Mouse (Mus musculus) MEL (cell line): ENCODE data around the gene Epha4. TPM values are rescaled to one million over a fixed set of nuclear protein-coding genes. Genes with fewer than 3 reads are reported as not detected.

ENCODE experiments used
- DNase-seq: peaks from one replicate; pipeline ENCODE4 v3.0.0; 2011; ENCODE audit warnings: low read depth, low spot score
- H3K27ac ChIP-seq: 2 replicates; pipeline ENCODE4 v1.5.1; 2012; ENCODE audit warnings: low read depth, mild to moderate bottlenecking, control low read depth, low read length, moderate library complexity; ENCODE audit not compliant: control insufficient read depth
- H3K27me3 ChIP-seq, 2 experiments: fragments of 150-350 bp in 1 of 2; sonication (generic) in 1 of 2; 2 replicates each; pipeline ENCODE4 v1.6.1; 2012; ENCODE audit warnings: low read length in 2 of 2, mild to moderate bottlenecking in 2 of 2, improper control_type of control experiment in 1 of 2, moderate library complexity in 1 of 2; ENCODE audit not compliant: insufficient read depth in 2 of 2, control insufficient read depth in 1 of 2
- H3K36me3 ChIP-seq, 2 experiments: 2 replicates each; pipeline ENCODE4 v1.6.1; 2012 to 2014; ENCODE audit warnings: low read length in 2 of 2, improper control_type of control experiment in 1 of 2, inconsistent platforms in 1 of 2, mild to moderate bottlenecking in 1 of 2; ENCODE audit not compliant: insufficient read depth in 2 of 2, control insufficient read depth in 1 of 2
- H3K4me1 ChIP-seq, 2 experiments: fragments of 150-350 bp in 1 of 2; sonication (generic) in 1 of 2; 2 replicates each; pipeline ENCODE4 v1.6.1; 2012; ENCODE audit warnings: low read length in 2 of 2, improper control_type of control experiment in 1 of 2, mild to moderate bottlenecking in 1 of 2; ENCODE audit not compliant: insufficient read depth in 2 of 2, control insufficient read depth in 1 of 2
- H3K4me3 ChIP-seq, 2 experiments: fragments of 150-350 bp in 1 of 2; sonication (generic) in 1 of 2; 2 replicates each; pipeline ENCODE4 v1.5.1; 2012; ENCODE audit warnings: low read depth in 2 of 2, low read length in 2 of 2, mild to moderate bottlenecking in 2 of 2, moderate library complexity in 2 of 2, control low read depth in 1 of 2, improper control_type of control experiment in 1 of 2; ENCODE audit not compliant: control insufficient read depth in 1 of 2, insufficient read depth in 1 of 2
- H3K79me2 ChIP-seq: 2 replicates; pipeline ENCODE4 v1.6.1; 2012; ENCODE audit warnings: mild to moderate bottlenecking, low read length, moderate library complexity; ENCODE audit not compliant: control insufficient read depth, poor library complexity, insufficient read depth
- H3K9ac ChIP-seq: 2 replicates; pipeline ENCODE4 v1.6.1; 2012; ENCODE audit warnings: low read depth, mild to moderate bottlenecking, control low read depth, low read length, moderate library complexity; ENCODE audit not compliant: control insufficient read depth, poor library complexity, severe bottlenecking
- H3K9me3 ChIP-seq: fragments of 150-350 bp; sonication (generic); replicated peaks from 2 replicates; pipeline ENCODE4 v1.6.1; 2012; ENCODE audit warnings: mild to moderate bottlenecking, low read length, improper control_type of control experiment, moderate library complexity; ENCODE audit not compliant: insufficient read depth
- CHD1 ChIP-seq: IDR thresholded peaks from 2 replicates; pipeline ENCODE4 v1.6.1; 2012; ENCODE audit warnings: low read depth, mild to moderate bottlenecking, inconsistent platforms, low read length, improper control_type of control experiment
- CHD2 ChIP-seq: IDR thresholded peaks from 2 replicates; pipeline ENCODE4 v1.6.1; 2011; ENCODE audit warnings: low read length, improper control_type of control experiment
- E2F4 ChIP-seq: IDR thresholded peaks from 2 replicates; pipeline ENCODE4 v1.6.1; 2011; ENCODE audit warnings: low read depth, low read length, improper control_type of control experiment, borderline replicate concordance
- ETS1 ChIP-seq: IDR thresholded peaks from 2 replicates; pipeline ENCODE4 v1.6.1; 2012; ENCODE audit warnings: low read depth, mild to moderate bottlenecking, inconsistent platforms, low read length, improper control_type of control experiment, moderate library complexity
- GATA1 ChIP-seq: IDR thresholded peaks from 2 replicates; pipeline ENCODE4 v1.6.1; 2011; ENCODE audit warnings: low read depth, low read length, improper control_type of control experiment
- JUND ChIP-seq: IDR thresholded peaks from 2 replicates; pipeline ENCODE4 v1.6.1; 2011; ENCODE audit warnings: low read depth, mild to moderate bottlenecking, improper control_type of control experiment, low read length
- MAX ChIP-seq: IDR thresholded peaks from 2 replicates; pipeline ENCODE4 v1.6.1; 2011; ENCODE audit warnings: low read length, improper control_type of control experiment
- MEF2A ChIP-seq: IDR thresholded peaks from 2 replicates; pipeline ENCODE4 v1.6.1; 2014; ENCODE audit warnings: low read depth, mild to moderate bottlenecking, inconsistent platforms, low read length, improper control_type of control experiment; ENCODE audit not compliant: poor library complexity, insufficient replicate concordance, severe bottlenecking; ENCODE audit errors: extremely low read depth
- MYB ChIP-seq: IDR thresholded peaks from 2 replicates; pipeline ENCODE4 v1.6.1; 2011; ENCODE audit warnings: mild to moderate bottlenecking, low read depth, low read length, improper control_type of control experiment
- MYC ChIP-seq: IDR thresholded peaks from 2 replicates; pipeline ENCODE4 v1.6.1; 2011; ENCODE audit warnings: low read depth, mild to moderate bottlenecking, low read length, improper control_type of control experiment, moderate library complexity
- NELFE ChIP-seq: IDR thresholded peaks from 2 replicates; pipeline ENCODE4 v1.6.1; 2011; ENCODE audit warnings: low read depth, low read length, improper control_type of control experiment
- POLR2AphosphoS5 ChIP-seq: IDR thresholded peaks from 2 replicates; pipeline ENCODE4 v1.6.1; 2012; ENCODE audit warnings: low read depth, borderline replicate concordance, mild to moderate bottlenecking, inconsistent platforms, low read length, moderate library complexity, mixed read lengths
- RAD21 ChIP-seq: IDR thresholded peaks from 2 replicates; pipeline ENCODE4 v1.6.1; 2011; ENCODE audit warnings: mild to moderate bottlenecking, low read depth, low read length, improper control_type of control experiment
- SMC3 ChIP-seq: IDR thresholded peaks from 2 replicates; pipeline ENCODE4 v1.6.1; 2011; ENCODE audit warnings: low read depth, low read length, improper control_type of control experiment
- TAL1 ChIP-seq: IDR thresholded peaks from 2 replicates; pipeline ENCODE4 v1.6.1; 2012; ENCODE audit warnings: mild to moderate bottlenecking, inconsistent platforms, low read length, moderate library complexity, mixed read lengths
- TBP ChIP-seq: IDR thresholded peaks from 2 replicates; pipeline ENCODE4 v1.8.0; 2011; ENCODE audit warnings: low read depth, low read length, improper control_type of control experiment
- TCF12 ChIP-seq: IDR thresholded peaks from 2 replicates; pipeline ENCODE4 v1.6.1; 2014; ENCODE audit warnings: low read depth, mild to moderate bottlenecking, inconsistent platforms, low read length, improper control_type of control experiment, moderate library complexity
- UBTF ChIP-seq: IDR thresholded peaks from 2 replicates; pipeline ENCODE4 v1.6.1; 2012; ENCODE audit warnings: low read depth, mild to moderate bottlenecking, inconsistent platforms, low read length, improper control_type of control experiment, moderate library complexity, borderline replicate concordance; ENCODE audit not compliant: insufficient read depth
- USF2 ChIP-seq, 2 experiments: IDR thresholded peaks; 2 replicates each; pipeline ENCODE4 v1.6.1; 2011 to 2012; ENCODE audit warnings: improper control_type of control experiment in 2 of 2, low read length in 2 of 2, borderline replicate concordance in 1 of 2, inconsistent platforms in 1 of 2, low read depth in 1 of 2, mild to moderate bottlenecking in 1 of 2; ENCODE audit not compliant: insufficient read depth in 1 of 2
- polyA plus RNA-seq, 2 experiments: library from polyadenylated mRNA; stranded (reverse) in 1 of 2; unstranded in 1 of 2; fragments of >175 nt in 1 of 2; fragments of >200 nt in 1 of 2; gene quantifications; 2 replicates each; pipeline versions ENCODE4 v1.2.1 to v1.2.4; 2012; ENCODE audit warnings: low replicate concordance in 2 of 2, low read depth in 1 of 2; ENCODE audit not compliant: insufficient read length in 2 of 2, insufficient read depth in 1 of 2, missing spikeins in 1 of 2
- total RNA-seq: library from RNA; depleted of rRNA; stranded (reverse); fragments of 300-350 nt; gene quantifications from 2 replicates; pipeline ENCODE4 v1.2.3, GENCODE M21; 2012

Gene Epha4
- total and polyA plus RNA-seq, 3 experiments, result not detected

DNA sequence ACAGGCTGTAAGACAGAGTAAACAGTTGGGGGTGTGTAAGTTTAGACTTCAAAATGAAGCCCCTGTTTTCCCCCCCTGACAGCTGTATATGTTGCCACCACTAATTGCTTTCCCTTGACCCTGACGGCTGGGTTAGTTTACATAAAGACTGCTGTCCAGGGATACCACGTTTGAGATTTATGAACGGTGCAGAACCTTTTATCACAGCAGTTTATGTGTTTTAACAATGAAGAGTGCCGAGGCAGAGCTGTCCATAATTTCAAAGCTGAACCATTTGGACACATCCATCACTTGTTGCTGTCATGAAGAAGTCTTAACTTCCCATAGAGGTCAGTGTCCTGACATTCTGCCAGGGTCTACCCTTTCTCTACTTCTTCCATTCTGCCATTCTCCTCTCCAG is 79.8 kb downstream of the Epha4 start:
- Histone ChIP-seq H3K27ac (no peak overlapping the region), H3K27me3 (no peaks in the 10 kb centered on the region), H3K4me1 (no peaks in the 10 kb centered on the region), H3K9me3 (no peaks in the 10 kb centered on the region), H3K9ac (no peak overlapping the region), H3K4me3 (no peak overlapping the region), H3K36me3 (no peaks in the 10 kb centered on the region), H3K79me2 (no peaks in the 10 kb centered on the region)
- no peak for DNase-seq
- TF ChIP-seq RAD21, result no peak
- no peak for TF ChIP-seq TBP
- TF ChIP-seq ETS1, result no peak
- no peak for TF ChIP-seq POLR2AphosphoS5
- TF ChIP-seq GATA1, result no peak
- no peak for TF ChIP-seq TAL1

DNA sequence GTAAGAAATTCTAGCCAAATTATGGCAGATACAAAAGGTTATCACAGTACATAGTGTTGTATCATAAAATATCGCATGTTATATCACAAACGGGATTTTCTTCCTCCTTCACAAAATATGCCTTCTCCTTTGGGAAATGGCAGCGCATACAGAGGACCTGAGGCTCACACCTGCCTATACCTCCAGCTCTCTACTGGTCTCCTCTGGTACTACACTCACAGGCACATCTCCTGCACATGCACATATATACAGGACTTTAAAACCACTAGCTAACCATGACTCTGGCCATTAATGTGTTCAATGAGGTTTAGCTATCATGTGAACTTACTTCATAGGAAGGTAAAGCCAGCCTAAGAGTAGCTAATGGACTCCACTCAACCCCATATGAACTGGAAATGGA is 81.7 kb downstream of the Epha4 start:
- Histone ChIP-seq H3K4me1 (no peaks in the 10 kb centered on the region), H3K9ac (no peak overlapping the region), H3K27me3 (no peaks in the 10 kb centered on the region), H3K4me3 (no peak overlapping the region), H3K36me3 (no peaks in the 10 kb centered on the region), H3K27ac (no peak overlapping the region), H3K9me3 (no peaks in the 10 kb centered on the region), H3K79me2 (no peaks in the 10 kb centered on the region)
- no peak for DNase-seq
- no peak for TF ChIP-seq TAL1
- no peak for TF ChIP-seq CHD1
- TF ChIP-seq TCF12, result no peak
- no peak for TF ChIP-seq MAX
- no peak for TF ChIP-seq MYB
- TF ChIP-seq MEF2A, result no peak
- no peak for TF ChIP-seq UBTF
- TF ChIP-seq GATA1, result no peak
- no peak for TF ChIP-seq NELFE
- no peak for TF ChIP-seq JUND
- no peak for TF ChIP-seq CHD2
- no peak for TF ChIP-seq SMC3
- no peak for TF ChIP-seq ETS1
- TF ChIP-seq MYC, result no peak
- TF ChIP-seq USF2 (IDR thresholded peaks at IDR 0.05; ENCODE audit: borderline replicate concordance in 1 of 2, insufficient read depth in 1 of 2, low read depth in 1 of 2, low read length in 2 of 2), result no peak
- no peak for TF ChIP-seq E2F4
